Mouse (Mus musculus) left cerebral cortex, adult 9 months (tissue): ENCODE measurements around the gene Tmf1.

ENCODE experiments used
- DNase-seq, 2 experiments: peaks; one replicate each; pipeline ENCODE4 v3.0.0; 2022; ENCODE audit warnings: low spot score in 2 of 2

Tmf1 gene

DNA sequence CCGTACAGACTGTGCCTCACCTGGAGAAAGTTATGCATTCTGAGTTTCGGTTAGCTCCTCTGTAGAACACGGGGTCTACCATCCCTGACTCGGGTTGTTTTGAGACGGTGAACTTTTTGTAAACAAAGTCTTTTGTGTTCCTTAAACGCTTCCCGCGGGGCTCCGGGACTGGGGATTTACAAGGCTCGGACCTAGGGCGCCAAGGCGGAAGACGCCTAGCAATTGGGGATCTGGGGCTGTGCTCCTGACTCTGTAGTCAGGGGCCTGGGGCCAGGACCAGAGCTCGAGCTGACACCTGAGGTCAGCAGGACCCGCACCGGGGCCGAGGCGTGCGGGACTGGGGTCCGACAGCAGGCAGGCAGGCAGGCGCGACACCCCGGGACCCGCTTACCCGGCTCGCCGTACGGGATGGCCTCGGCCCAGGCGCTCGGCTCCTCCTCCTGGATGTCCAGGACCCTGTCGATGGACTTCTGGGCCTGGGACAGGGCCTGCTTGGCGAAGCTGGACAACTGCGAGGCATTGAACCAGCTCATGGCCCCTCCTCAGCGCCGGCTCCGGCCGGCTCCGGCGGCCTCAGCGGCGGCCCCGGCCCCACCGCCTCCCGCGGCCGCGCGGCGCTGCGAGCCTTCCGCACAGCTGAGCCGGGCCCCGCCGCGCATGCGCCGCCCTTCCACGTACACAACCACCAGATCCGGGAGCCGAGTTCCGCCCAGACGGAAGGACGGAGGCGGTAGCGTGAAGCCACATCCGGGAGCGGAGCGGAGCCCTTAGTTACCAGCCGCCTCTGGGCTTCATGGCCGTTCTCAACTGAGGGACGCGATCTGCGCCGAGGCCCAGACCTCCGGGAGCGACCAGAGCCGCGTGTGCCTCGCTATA lies at the start of gene Tmf1:
TSS of gene Tmf1 (minus strand) at position 632 of the 876 bp plus-strand sequence.
- DNase-seq: peak; percentile 86 to 95

DNA sequence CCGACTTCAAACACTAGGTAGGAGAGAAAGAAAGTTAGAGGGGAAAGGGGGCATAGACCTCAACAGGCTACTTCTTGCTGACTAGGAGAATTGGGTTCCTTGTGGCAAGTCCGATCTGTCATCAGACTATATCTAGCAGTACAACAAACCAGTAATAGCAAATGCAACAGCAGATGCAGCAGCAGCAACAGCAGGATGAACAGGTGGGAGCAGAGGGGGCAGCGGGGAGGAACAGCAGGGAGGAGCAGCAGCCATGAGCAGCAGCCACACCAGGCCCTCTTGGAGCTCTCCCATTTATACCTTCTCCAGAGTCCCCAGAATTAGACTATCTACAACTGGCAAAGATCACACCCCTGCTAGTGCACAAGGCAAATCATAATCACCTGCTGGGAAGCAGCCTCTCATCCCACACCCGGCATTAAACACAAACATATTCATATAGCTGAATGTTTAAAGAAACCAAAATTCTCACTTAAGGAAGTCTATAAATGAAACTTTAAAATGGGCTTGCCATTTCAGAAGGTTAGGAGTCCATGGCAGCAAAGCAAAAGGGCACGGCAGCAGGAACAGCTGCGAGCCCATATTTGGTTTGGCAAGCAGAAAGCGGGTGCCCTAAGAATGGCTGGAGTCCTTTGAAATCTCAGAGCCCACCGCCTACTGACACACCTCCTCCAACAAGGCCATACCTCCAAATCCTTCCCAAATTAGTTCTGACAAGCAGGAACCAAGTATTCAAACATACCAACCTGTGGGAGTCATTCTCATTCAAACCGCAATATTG lies 48.3 kb upstream of the Tmf1 start:
- no peak for DNase-seq

GRCm38 (mm10) chr6:97226083-97226491 lies 47.2 kb upstream of the Tmf1 start:
- DNase-seq: no peak

DNA sequence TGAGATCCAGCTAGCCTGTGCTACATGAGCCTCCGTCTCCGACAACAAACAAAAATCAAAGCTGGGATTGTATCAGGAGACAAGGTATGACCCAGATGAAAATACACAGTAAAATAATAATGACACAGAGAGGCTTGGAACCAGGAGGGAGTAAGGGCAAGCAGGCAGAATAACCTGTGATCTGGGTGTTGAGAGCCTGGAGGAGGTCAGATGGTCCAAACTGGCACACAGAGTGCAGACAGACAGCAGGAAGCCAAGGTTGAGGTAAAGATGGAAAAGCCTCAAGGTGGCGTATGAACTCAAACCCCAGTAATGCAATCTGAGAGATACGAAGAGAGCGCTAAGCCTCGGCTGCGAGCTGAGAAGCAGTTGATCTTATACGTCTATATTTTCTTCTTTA lies 45.6 kb upstream of the Tmf1 start:
- no peak for DNase-seq

- no peak for DNase-seq
These were observed 44.6 kb upstream of the Tmf1 start for GRCm38 (mm10) chr6:97223566-97223965.

GRCm38 (mm10) chr6:97222931-97223467 lies 44.1 kb upstream of the Tmf1 start:
- DNase-seq: no peak

GRCm38 (mm10) chr6:97222321-97222720 lies 43.4 kb upstream of the Tmf1 start:
- DNase-seq: no peak

DNA sequence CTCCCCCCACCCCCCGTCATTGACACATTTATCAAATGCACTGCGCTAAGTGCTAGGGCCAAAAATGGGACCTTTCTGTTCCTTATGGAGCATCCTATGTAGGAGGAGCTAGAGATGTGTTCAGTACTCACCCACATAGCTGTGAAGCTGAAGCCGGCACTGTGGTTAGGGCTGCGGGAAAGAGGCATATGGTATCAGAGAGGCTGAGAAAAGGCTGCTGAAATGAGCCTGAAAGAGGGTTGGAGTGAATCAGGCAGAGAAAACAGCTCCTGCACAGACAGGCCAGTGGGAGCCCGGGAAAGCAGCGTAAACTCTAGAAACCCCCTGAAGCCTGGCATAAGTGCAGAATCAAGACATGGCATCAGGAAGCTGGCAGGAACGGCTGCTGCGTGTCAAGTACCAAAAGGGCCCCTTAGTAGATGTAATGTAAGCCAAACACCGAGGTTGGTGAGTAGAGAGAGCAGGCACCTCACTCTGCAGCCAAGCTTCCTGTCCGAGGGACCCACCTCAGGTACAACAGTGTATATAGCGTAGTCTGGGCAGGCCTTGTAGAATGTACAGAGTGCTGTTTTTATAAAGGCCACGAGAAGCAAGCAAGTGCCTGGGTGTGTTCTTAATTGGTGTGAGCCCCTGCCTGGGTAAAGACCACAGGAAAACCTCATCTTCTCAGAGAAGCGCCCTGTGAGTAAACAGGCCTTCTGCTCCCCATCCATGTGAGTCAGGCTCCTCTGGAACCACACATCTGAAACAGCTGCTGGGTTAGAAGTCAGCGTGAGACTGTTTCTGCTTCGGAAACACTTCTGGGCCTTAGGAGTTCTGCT lies 42.5 kb upstream of the Tmf1 start:
- peak in 1 of 2 experiments; percentile 81 for DNase-seq

- DNase-seq: no peak
These were observed 41.8 kb upstream of the Tmf1 start for GRCm38 (mm10) chr6:97220672-97221071.

DNA sequence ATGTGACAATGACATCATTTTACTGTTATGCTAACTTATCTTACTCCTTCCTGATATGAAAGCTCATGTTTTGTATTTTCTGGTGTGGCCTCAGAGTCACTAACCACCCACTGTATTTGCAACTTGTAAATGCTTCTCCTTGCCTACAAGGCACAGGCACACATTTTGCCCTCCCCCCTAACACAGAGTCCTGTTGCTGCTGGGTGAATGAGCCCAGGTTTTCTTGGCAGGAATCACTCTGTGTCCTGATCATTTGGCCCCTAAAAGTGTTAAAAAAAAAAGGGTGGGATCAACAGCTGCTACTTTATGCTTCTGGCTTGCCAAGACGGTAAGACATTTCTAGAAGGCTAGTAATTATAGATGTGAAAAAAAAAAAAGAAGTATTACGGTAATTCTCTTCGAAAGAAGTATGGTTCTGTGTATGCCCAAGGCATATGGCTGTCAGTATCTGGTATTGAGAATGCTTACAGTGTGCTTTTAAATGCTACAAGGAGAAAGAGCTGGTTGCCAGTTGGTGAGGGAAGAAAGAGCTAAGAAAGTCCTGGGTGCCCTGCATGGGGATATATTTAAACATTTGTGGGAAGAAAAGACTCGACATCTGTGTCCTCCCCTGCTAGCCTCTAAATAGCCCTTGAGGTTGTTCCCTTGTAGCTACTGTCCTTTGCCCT lies 37.4 kb upstream of the Tmf1 start:
- DNase-seq: no peak

DNA sequence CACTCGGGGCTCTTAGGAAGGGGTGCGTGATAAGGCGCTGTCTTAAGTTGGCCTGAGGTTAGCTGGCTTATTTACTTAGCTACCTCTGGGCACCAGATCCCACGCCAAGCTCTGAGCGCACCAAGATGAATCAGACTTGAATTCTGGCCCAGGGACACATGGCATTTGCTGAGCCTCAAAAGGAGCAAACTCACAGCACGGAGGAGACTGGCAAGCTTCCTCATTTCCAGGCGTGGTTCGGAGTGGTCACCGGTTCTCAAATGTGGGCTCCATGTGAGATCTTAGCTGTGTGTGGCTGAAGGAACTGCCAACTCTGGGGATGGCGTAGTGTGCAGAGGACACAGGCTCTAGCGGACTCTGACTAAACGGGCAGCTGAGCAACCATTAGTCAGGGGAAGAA lies 33.1 kb upstream of the Tmf1 start:
- DNase-seq: peak in 1 of 2 experiments; percentile 73

GRCm38 (mm10) chr6:97210962-97211601 lies 32.2 kb upstream of the Tmf1 start:
- peak in 1 of 2 experiments; percentile 24 for DNase-seq

- DNase-seq: peak; percentile 64 to 90
These were observed 31.5 kb upstream of the Tmf1 start, which contains the start of gene Arl6ip5 for GRCm38 (mm10) chr6:97210191-97210961. Gene Arl6ip5 (plus strand): TSS chr6:97210689.

- no peak for DNase-seq
These were observed 30.8 kb upstream of the Tmf1 start for GRCm38 (mm10) chr6:97209751-97210150.

- DNase-seq: no peak
These were observed 30.3 kb upstream of the Tmf1 start for GRCm38 (mm10) chr6:97209201-97209600.

- DNase-seq: no peak
These were observed 29.5 kb upstream of the Tmf1 start for GRCm38 (mm10) chr6:97208406-97208805.

DNA sequence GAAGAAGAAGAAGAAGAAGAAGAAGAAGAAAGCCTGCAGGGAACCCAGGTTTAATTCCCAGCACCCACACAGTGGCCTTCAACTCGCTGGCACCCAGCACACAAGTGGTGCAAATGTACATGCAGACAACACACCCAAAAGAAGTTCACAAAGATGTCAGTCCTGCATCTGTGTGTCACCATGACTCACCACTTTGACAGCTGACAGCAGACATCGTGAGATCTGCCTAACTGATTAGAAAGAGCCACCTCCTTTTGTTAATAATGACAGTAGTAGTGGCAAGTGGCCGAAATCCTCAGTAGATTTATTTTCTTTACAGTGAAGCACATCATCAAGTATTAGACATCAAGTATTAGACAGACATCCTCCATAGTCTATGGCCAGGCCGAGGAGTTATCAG lies 28.2 kb upstream of the Tmf1 start:
- DNase-seq: no peak

- DNase-seq: peak; percentile 92 to 98
These were observed 26.5 kb upstream of the Tmf1 start, which contains the start of gene Uba3 for GRCm38 (mm10) chr6:97205439-97205885. Gene Uba3 (minus strand): TSS chr6:97205647.

- DNase-seq: no peak
These were observed 26.0 kb upstream of the Tmf1 start for GRCm38 (mm10) chr6:97204952-97205351.
